Mouse (Mus musculus) monocyte, adult 59 days (primary cell): ENCODE results near the gene Rnf150. TPM values are rescaled to one million over a fixed set of nuclear protein-coding genes. Genes with fewer than 3 reads are reported as not detected.

ENCODE experiments used
- total RNA-seq, 2 experiments: library from RNA; stranded (reverse); gene quantifications; one replicate each; pipeline ENCODE4 v1.2.4; 2023

Rnf150 gene
- 10 to 100 TPM in 1 of 2 experiments, 1 to 10 TPM in 1; 8.7 to 11.6 TPM for total RNA-seq

DNA sequence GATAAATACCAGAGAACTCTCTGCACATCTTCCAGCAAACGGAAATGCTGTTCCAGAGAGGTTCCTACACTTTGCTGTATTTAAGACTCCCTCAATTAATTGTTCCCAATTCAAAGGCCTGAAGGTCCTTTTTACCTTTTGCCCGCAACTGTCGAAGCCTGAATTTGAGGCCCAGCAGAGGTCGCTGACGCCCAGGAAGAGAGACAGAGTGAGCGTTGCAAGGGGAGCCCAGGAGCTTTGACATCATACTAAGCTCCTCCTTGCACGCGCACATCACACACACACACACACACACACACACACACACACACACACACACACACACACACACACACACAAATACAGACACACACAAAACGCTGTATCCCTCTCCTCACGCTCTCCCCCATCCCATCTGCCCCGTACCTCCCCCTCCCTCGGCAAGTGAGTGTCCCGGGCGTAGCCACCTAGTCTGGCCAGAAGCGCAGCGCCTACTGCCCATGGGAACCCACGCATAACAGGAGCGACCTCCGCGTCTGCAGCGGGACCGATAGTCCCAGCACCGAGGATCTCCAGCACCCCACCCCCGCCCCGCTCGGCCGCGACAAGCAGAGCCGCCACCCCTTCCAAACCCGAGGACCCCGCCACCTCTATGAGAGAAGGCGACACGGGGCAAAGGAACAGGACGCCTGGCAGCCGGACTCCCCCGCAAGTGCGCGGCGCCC is at the start of gene Rnf150:
TSS of gene Rnf150 (plus strand) at position 316 of the 704 bp plus-strand sequence.

Other genes with a start within 250 kb of the Rnf150 start
- 10 to 100 TPM; 57.5 to 58.0 TPM for gene Zfp330, start 89.2 kb upstream of the Rnf150 start, total RNA-seq